Mouse (Mus musculus): ENCODE results near the gene Xxylt1.

Xxylt1 gene

DNA sequence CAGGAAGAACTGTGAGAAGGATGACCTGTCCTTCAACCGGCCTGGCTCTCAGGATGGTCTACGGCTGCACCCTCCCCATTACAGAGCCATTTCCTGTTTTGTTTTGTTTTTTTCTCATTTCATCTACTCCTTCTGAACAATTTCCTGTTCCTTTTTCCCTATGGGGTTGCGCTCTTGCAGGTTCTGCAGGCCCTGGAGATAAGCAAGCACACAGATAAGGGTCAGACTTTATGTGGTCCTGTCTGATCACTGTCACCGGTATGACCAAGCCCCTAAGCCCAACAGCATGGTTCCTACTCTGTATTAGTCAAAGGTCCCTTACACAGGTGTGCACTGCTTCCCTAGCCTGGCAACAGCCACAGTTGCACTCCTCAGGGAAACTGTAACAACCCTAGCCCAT lies 56.2 kb downstream of the Xxylt1 start:
- DNase-seq (ENCODE audit: inconsistent age in 2 of 2, low spot score in 1 of 2): no peak

DNA sequence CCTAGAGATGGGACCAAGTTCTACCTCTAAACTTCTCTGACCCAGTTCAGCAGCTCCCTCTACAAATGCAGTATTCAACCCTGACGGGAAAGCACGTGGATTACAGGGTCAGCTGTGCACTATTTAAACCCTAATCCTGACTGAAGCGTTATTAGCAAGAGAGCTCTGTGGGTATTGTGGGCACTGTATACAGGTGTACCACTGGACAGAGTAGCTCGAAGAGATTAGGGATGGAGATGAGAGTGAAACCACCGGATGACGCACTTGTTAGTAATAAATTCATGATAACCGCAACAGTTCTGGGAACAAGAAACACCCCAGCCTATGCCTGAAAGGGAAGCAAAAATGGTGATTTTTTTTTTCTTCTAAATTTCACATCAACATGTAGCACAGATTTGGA lies 57.0 kb downstream of the Xxylt1 start:
- DNase-seq (ENCODE audit: inconsistent age in 2 of 2, low spot score in 1 of 2): no peak

DNA sequence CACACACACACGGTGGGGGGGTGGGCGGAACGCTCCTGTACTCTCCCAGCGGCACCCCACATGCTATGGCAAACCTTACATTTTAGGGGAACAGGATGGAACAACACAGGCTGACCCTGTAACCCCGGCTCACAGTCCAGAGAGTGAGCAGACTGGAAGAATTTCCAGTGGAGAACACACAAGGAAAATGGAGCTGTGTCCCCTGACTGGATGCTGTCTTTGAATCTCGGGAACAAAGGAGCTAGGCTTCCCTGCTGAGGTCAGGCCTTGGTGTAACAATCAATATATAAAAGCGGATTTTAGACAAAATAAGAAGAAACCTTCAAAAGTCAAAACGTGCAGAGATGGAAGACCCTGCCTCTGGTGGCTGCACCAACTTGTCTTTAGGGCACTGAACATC lies 57.4 kb downstream of the Xxylt1 start:
- no peak for DNase-seq (ENCODE audit: inconsistent age in 2 of 2, low spot score in 1 of 2)

GRCm38 (mm10) chr16:31022287-31022686 lies 58.9 kb downstream of the Xxylt1 start:
- DNase-seq (ENCODE audit: inconsistent age in 2 of 2, low spot score in 1 of 2): peak in 1 of 2 experiments; percentile 67

- no peak for DNase-seq (ENCODE audit: inconsistent age in 2 of 2, low spot score in 1 of 2)
Measured at GRCm38 (mm10) chr16:31019514-31019913, 61.7 kb downstream of the Xxylt1 start.

- DNase-seq (ENCODE audit: inconsistent age in 2 of 2, low spot score in 1 of 2): peak in 1 of 2 experiments; percentile 68
Measured at GRCm38 (mm10) chr16:31017687-31018413, 63.4 kb downstream of the Xxylt1 start.

- DNase-seq (ENCODE audit: inconsistent age in 2 of 2, low spot score in 1 of 2): no peak
Measured at GRCm38 (mm10) chr16:31016669-31017068, 64.6 kb downstream of the Xxylt1 start.

GRCm38 (mm10) chr16:31016169-31016568 lies 65.1 kb downstream of the Xxylt1 start:
- peak in 1 of 2 experiments; percentile 65 for DNase-seq (ENCODE audit: inconsistent age in 2 of 2, low spot score in 1 of 2)

GRCm38 (mm10) chr16:31015271-31015670 lies 66.0 kb downstream of the Xxylt1 start:
- no peak for DNase-seq (ENCODE audit: inconsistent age in 2 of 2, low spot score in 1 of 2)

- DNase-seq (ENCODE audit: inconsistent age in 2 of 2, low spot score in 1 of 2): no peak
Measured at GRCm38 (mm10) chr16:31012236-31012635, 69.0 kb downstream of the Xxylt1 start.

DNA sequence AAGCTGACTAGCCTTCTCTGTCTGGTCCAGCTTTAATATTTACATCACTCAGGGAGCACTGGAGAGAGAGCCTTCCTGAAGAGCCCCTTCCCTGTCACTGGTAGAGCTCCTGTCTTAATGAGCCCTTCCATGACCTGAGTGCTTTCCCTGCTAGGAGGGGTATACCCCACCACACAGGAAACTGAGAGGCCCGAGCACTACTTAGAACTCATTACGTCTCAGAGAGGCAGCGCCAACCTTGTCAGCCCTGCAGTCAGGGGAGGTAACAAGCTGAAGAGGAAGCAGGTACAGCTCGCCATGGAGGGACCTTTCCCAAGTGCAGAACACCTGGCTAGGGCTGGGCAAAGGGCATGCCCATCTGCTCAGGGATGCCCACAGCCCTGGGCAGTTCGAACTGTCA lies 70.8 kb downstream of the Xxylt1 start:
- no peak for DNase-seq (ENCODE audit: inconsistent age in 2 of 2, low spot score in 1 of 2)

GRCm38 (mm10) chr16:31008326-31008725 lies 72.9 kb downstream of the Xxylt1 start:
- DNase-seq (ENCODE audit: inconsistent age in 2 of 2, low spot score in 1 of 2): no peak

DNA sequence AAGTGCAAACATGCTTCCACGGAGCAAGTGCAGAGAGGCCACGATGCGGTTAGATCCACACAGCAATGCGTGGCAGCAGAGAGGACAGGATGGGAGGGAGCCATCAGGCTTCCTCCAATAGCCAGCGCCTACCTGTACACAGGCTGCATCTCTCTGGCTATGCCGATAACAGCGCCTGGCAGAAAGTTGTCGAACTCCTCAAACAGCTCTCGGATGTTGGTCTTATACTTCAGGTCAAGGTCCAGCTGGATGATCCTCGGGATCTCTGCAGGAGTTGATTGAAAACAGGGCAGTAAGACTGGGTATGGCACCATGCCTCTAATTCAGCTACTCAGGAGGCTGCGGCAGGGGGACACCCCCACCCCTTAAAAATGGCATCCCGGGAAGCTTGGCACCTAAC lies 73.7 kb downstream of the Xxylt1 start:
- DNase-seq (ENCODE audit: inconsistent age in 2 of 2, low spot score in 1 of 2): peak in 1 of 2 experiments; percentile 51

- no peak for DNase-seq (ENCODE audit: inconsistent age in 2 of 2, low spot score in 1 of 2)
Measured at GRCm38 (mm10) chr16:31005693-31006092, 75.5 kb downstream of the Xxylt1 start.

- DNase-seq (ENCODE audit: inconsistent age in 2 of 2, low spot score in 1 of 2): no peak
Measured at GRCm38 (mm10) chr16:31004321-31004682, 76.9 kb downstream of the Xxylt1 start.

GRCm38 (mm10) chr16:31003592-31004320 lies 77.5 kb downstream of the Xxylt1 start:
- DNase-seq (ENCODE audit: inconsistent age in 2 of 2, low spot score in 1 of 2): peak; percentile 41 to 76

DNA sequence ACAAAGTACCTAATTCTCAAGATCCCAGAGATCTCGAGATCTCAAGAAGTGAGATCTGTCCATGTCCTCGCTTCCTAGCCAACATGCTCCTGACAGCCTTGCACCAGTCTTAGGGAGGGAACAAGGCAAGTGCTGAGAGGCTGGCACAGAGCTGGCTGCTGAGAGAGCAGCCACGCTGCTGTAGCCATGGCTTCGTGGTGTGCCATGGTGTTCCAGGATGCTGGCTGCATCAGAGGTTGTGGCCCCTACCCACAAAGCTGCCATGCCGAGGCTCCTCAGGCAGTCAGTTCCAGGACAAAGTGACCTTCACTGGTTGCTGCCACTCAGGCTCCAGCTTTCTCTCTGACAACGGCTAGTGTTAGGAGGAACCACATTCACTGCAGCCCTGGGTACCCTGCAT lies 78.3 kb downstream of the Xxylt1 start:
- DNase-seq (ENCODE audit: inconsistent age in 2 of 2, low spot score in 1 of 2): no peak

- no peak for DNase-seq (ENCODE audit: inconsistent age in 2 of 2, low spot score in 1 of 2)
Measured at GRCm38 (mm10) chr16:31002117-31002516, 79.1 kb downstream of the Xxylt1 start.

- no peak for DNase-seq (ENCODE audit: inconsistent age in 2 of 2, low spot score in 1 of 2)
Measured at GRCm38 (mm10) chr16:30998711-30999110, 82.5 kb downstream of the Xxylt1 start.

DNA sequence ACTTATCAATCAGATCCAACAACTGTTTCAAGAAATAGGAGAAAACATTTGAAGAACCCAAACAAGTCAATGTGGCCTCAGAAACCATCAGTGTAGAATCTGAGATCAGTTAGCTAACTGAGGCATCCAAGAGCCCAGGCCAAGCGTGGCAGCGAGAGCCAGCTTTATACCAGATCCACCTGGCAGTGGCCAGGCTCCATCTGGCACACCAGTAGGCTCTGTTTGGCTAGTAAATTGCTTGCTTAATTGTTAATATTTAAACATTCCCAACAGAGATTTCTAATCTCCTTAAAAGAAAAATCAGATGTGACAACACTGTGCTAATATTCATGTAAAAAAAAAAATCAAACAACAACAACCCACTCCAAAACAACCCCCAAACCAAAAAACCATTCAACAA lies 83.2 kb downstream of the Xxylt1 start:
- DNase-seq (ENCODE audit: inconsistent age in 2 of 2, low spot score in 1 of 2): no peak

DNA sequence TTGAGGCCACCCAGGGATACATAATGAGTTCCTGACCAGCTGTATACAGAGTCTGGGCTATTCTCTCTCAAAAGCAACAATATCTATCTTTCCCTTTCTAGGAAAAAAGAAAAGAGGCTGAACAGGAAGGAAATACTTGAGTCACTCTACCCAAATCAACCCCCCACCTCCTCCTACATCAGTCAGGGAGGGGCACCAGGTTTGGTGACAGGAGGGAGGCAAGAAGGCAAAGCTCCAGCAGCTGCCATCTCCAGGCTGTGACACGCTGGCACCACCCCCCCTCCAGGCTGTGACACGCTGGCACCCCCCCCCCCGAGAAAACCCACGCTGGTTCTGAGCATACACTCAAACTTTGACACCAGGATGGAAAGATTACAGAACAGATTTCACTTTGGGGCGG lies 85.8 kb downstream of the Xxylt1 start:
- DNase-seq (ENCODE audit: inconsistent age in 2 of 2, low spot score in 1 of 2): no peak

- peak in 1 of 2 experiments; percentile 31 for DNase-seq (ENCODE audit: inconsistent age in 2 of 2, low spot score in 1 of 2)
Measured at GRCm38 (mm10) chr16:30994881-30995280, 86.4 kb downstream of the Xxylt1 start.

Data from adrenal gland, adult (tissue).